Mouse (Mus musculus) spleen, adult 2 months (tissue): ENCODE data around the gene Ghdc.

Experiments used
- CTCF ChIP-seq: fragments of 200-500 bp; IDR thresholded peaks from 2 replicates; pipeline ENCODE4 v1.5.1; 2011; ENCODE audit warnings: mild to moderate bottlenecking, inconsistent platforms; ENCODE audit not compliant: insufficient read depth, insufficient read length, insufficient replicate concordance; ENCODE audit errors: extremely low read depth
- POLR2A ChIP-seq: fragments of 200-500 bp; IDR thresholded peaks from 2 replicates; pipeline ENCODE4 v1.6.1; 2011; ENCODE audit warnings: low read depth, low read length, inconsistent platforms

GRCm38 (mm10) chr11:100754693-100755057 lies 16.1 kb downstream of the Ghdc start:
- TF ChIP-seq POLR2A: no peak
- no peak for TF ChIP-seq CTCF
